Mouse (Mus musculus) spleen, adult 2 months (tissue): ENCODE data around the gene Gsto1.

Experiments
- CTCF ChIP-seq: fragments of 200-500 bp; IDR thresholded peaks from 2 replicates; pipeline ENCODE4 v1.5.1; 2011; ENCODE audit warnings: mild to moderate bottlenecking, inconsistent platforms; ENCODE audit not compliant: insufficient read depth, insufficient read length, insufficient replicate concordance; ENCODE audit errors: extremely low read depth
- POLR2A ChIP-seq: fragments of 200-500 bp; IDR thresholded peaks from 2 replicates; pipeline ENCODE4 v1.6.1; 2011; ENCODE audit warnings: low read depth, low read length, inconsistent platforms

- peak; percentile 66 for TF ChIP-seq POLR2A
- TF ChIP-seq CTCF = peak; percentile 59; the same call in 1 of the 2 replicates
Measured at GRCm38 (mm10) chr19:47865353-47865947, 10.7 kb downstream of the Gsto1 start, which contains the start of gene Gsto2.
